Mouse (Mus musculus) liver, adult 2 months (tissue): ENCODE results near the gene Rhod. TPM values are rescaled to one million over a fixed set of nuclear protein-coding genes. Genes with fewer than 3 reads are reported as not detected.

ENCODE experiments used
- DNase-seq: peaks from one replicate; pipeline ENCODE4 v3.0.0-alpha.2; 2011; ENCODE audit warnings: low read depth, low spot score; ENCODE audit errors: extremely low read depth
- H3K27ac ChIP-seq: fragments of 200-500 bp; replicated peaks from 2 replicates; pipeline ENCODE4 v1.5.1; 2012; ENCODE audit warnings: low read depth, mild to moderate bottlenecking, control low read depth, inconsistent platforms, low read length; ENCODE audit not compliant: insufficient read depth
- H3K27me3 ChIP-seq: fragments of 200-500 bp; 2 replicates; pipeline ENCODE4 v1.6.1; 2012; ENCODE audit warnings: mild to moderate bottlenecking, moderate library complexity, low read length, inconsistent platforms; ENCODE audit not compliant: control insufficient read depth, insufficient read depth
- H3K36me3 ChIP-seq: fragments of 200-500 bp; 2 replicates; pipeline ENCODE4 v1.6.1; 2012; ENCODE audit warnings: low read length, inconsistent platforms; ENCODE audit not compliant: control insufficient read depth, insufficient read depth
- H3K4me1 ChIP-seq: fragments of 200-500 bp; 2 replicates; pipeline ENCODE4 v1.6.1; 2011; ENCODE audit warnings: low read length; ENCODE audit not compliant: control insufficient read depth, insufficient read depth
- H3K4me3 ChIP-seq: fragments of 200-500 bp; 2 replicates; pipeline ENCODE4 v1.5.1; 2011; ENCODE audit warnings: low read depth, mild to moderate bottlenecking, control low read depth, low read length, moderate library complexity; ENCODE audit not compliant: insufficient read depth
- H3K79me2 ChIP-seq: fragments of 200-500 bp; 2 replicates; pipeline ENCODE4 v1.6.1; 2012; ENCODE audit warnings: inconsistent platforms, mild to moderate bottlenecking, low read length, moderate library complexity; ENCODE audit not compliant: control insufficient read depth, insufficient read depth
- H3K9ac ChIP-seq: fragments of 200-500 bp; 2 replicates; pipeline ENCODE4 v1.6.1; 2012; ENCODE audit warnings: low read depth, mild to moderate bottlenecking, control low read depth, inconsistent platforms, low read length
- CTCF ChIP-seq: fragments of 200-500 bp; IDR thresholded peaks from 2 replicates; pipeline ENCODE4 v1.5.1; 2011; ENCODE audit warnings: low read depth, low read length, control low read depth
- POLR2A ChIP-seq: fragments of 200-500 bp; IDR thresholded peaks from 2 replicates; pipeline ENCODE4 v1.6.1; 2011; ENCODE audit warnings: low read length, control low read depth; ENCODE audit not compliant: insufficient read depth; ENCODE audit errors: extremely low read depth
- WGBS: fragments of 180-500 bp; shearing (Covaris S2); methylation state at CpG from one replicate; pipeline ENCODE4 v1.1.7; 2018; 5-methylcytosine and 5-hydroxymethylcytosine counted together
- polyA plus RNA-seq: library from polyadenylated mRNA; depleted of rRNA; stranded (reverse); fragments of >200 nt; gene quantifications from 2 replicates; pipeline ENCODE4 v1.2.3, GENCODE M21; 2012
- total RNA-seq: library from RNA; depleted of rRNA; stranded (reverse); fragments of >200 nt; gene quantifications from 2 replicates; pipeline ENCODE4 v1.2.3, GENCODE M21; 2014

The Rhod gene
- total and polyA plus RNA-seq, 2 experiments: 23.9 to 34.9 TPM

GRCm38 (mm10) chr19:4480041-4480440, 40.8 kb upstream of the Rhod start:
- Histone ChIP-seq H3K79me2 (no peaks in the 10 kb centered on the region), H3K4me1 (peaks cover 6% of the 10 kb centered on the region; the same call in 1 of the 2 replicates), H3K27me3 (peaks cover 5% of the 10 kb centered on the region; the same call in 1 of the 2 replicates), H3K9ac (no peak overlapping the region), H3K36me3 (no peaks in the 10 kb centered on the region), H3K4me3 (no peak overlapping the region), H3K27ac (no peak overlapping the region)
- TF ChIP-seq CTCF: no peak
- no peak for TF ChIP-seq POLR2A
- DNase-seq: no peak
- 88% methylated on average over 2 of the region's 2 CpGs for WGBS

GRCm38 (mm10) chr19:4478190-4478516, 38.9 kb upstream of the Rhod start:
- Histone ChIP-seq H3K36me3 (no peaks in the 10 kb centered on the region), H3K79me2 (no peaks in the 10 kb centered on the region), H3K9ac (no peak overlapping the region), H3K4me1 (peaks cover 6% of the 10 kb centered on the region; the same call in 1 of the 2 replicates), H3K4me3 (no peak overlapping the region), H3K27ac (no peak overlapping the region), H3K27me3 (peaks cover 5% of the 10 kb centered on the region; the same call in 1 of the 2 replicates)
- peak; percentile 32 for DNase-seq
- no peak for TF ChIP-seq POLR2A
- peak; percentile 25; the same call in 1 of the 2 replicates for TF ChIP-seq CTCF
- WGBS: 18% methylated on average over 1 of the region's 1 CpGs

GRCm38 (mm10) chr19:4477345-4478189, 38.3 kb upstream of the Rhod start, which contains the start of gene Syt12:
Gene Syt12, minus strand, starts transcription at chr19:4477447.
- Histone ChIP-seq H3K27me3 (peaks cover 5% of the 10 kb centered on the region; the same call in 1 of the 2 replicates), H3K27ac (no peak within 1 kb of the TSS), H3K4me3 (peak within 1 kb of the TSS; percentile 75), H3K9ac (peak within 1 kb of the TSS; percentile 89), H3K36me3 (no peaks in the 10 kb centered on the region), H3K4me1 (peaks cover 6% of the 10 kb centered on the region; the same call in 1 of the 2 replicates), H3K79me2 (no peaks in the 10 kb centered on the region)
- peak; percentile 65 for DNase-seq
- WGBS: 10% methylated on average over 21 of the region's 21 CpGs
- TF ChIP-seq CTCF (no peak), POLR2A (no peak)

- H3K4me3 ChIP-seq: peak overlapping the region; percentile 75
- H3K27ac ChIP-seq: no peak overlapping the region
- no peaks in the 10 kb centered on the region for H3K79me2 ChIP-seq
- 2% methylated on average over 70 of the region's 70 CpGs for WGBS
- peak overlapping the region; percentile 89 for H3K9ac ChIP-seq
- no peaks in the 10 kb centered on the region for H3K36me3 ChIP-seq
- peaks cover 5% of the 10 kb centered on the region; the same call in 1 of the 2 replicates for H3K27me3 ChIP-seq
- peaks cover 6% of the 10 kb centered on the region; the same call in 1 of the 2 replicates for H3K4me1 ChIP-seq
- no peak for DNase-seq
- TF ChIP-seq POLR2A: no peak
- no peak for TF ChIP-seq CTCF
Measured at GRCm38 (mm10) chr19:4476601-4477257, 37.5 kb upstream of the Rhod start.

- H3K36me3 ChIP-seq: no peaks in the 10 kb centered on the region
- no peaks in the 10 kb centered on the region for H3K79me2 ChIP-seq
- no peak overlapping the region for H3K9ac ChIP-seq
- no peak overlapping the region for H3K27ac ChIP-seq
- H3K4me1 ChIP-seq: peaks cover 6% of the 10 kb centered on the region; the same call in 1 of the 2 replicates
- no peak overlapping the region for H3K4me3 ChIP-seq
- 87% methylated on average over 11 of the region's 11 CpGs for WGBS
- DNase-seq: no peak
- TF ChIP-seq CTCF: no peak
- no peak for TF ChIP-seq POLR2A
- H3K27me3 ChIP-seq: peaks cover 5% of the 10 kb centered on the region; the same call in 1 of the 2 replicates
Measured at GRCm38 (mm10) chr19:4475224-4475925, 36.1 kb upstream of the Rhod start.
